Mouse (Mus musculus): ENCODE results near the gene Hoxd3. TPM values are rescaled to one million over a fixed set of nuclear protein-coding genes. Genes with fewer than 3 reads are reported as not detected.

Gene Hoxd3
- polyA plus RNA-seq, 2 experiments from 2014 or later, result not detected

Other genes with a start within 250 kb of the Hoxd3 start
- 10 to 100 TPM; 29.4 to 32.2 TPM for gene Lnpk, start 132.5 kb upstream of the Hoxd3 start, polyA plus RNA-seq (2017; shearing (Covaris generic))
- not detected for gene Evx2, start 52.4 kb upstream of the Hoxd3 start, polyA plus RNA-seq (2017; shearing (Covaris generic))
- not detected for gene Hoxd13, start 43.6 kb upstream of the Hoxd3 start, polyA plus RNA-seq (2017; shearing (Covaris generic))
- gene Hoxd12, start 36.9 kb upstream of the Hoxd3 start, polyA plus RNA-seq (2017; shearing (Covaris generic)), result not detected
- gene Hoxd11, start 32.4 kb upstream of the Hoxd3 start, polyA plus RNA-seq (2017; shearing (Covaris generic)), result not detected
- not detected for gene Hoxd10, start 20.0 kb upstream of the Hoxd3 start, polyA plus RNA-seq (2017; shearing (Covaris generic))
- not detected for gene Hoxd9, start 14.2 kb upstream of the Hoxd3 start, polyA plus RNA-seq (2017; shearing (Covaris generic))
- not detected for gene Hoxd8, start 7.3 kb upstream of the Hoxd3 start, polyA plus RNA-seq (2017; shearing (Covaris generic))
- gene Hoxd4, start within 50 bp of the Hoxd3 start, polyA plus RNA-seq (2017; shearing (Covaris generic)), result not detected
- not detected for gene Gm28230, start 14.8 kb downstream of the Hoxd3 start, polyA plus RNA-seq (2017; shearing (Covaris generic))
- gene Hoxd1, start 51.1 kb downstream of the Hoxd3 start, polyA plus RNA-seq (2017; shearing (Covaris generic)), result not detected
- 10 to 100 TPM; 18.8 to 25.3 TPM for gene Mtx2, start 113.9 kb downstream of the Hoxd3 start, polyA plus RNA-seq (2017; shearing (Covaris generic))